Mouse (Mus musculus): ENCODE measurements around the gene Fbxl8. TPM values are rescaled to one million over a fixed set of nuclear protein-coding genes. Genes with fewer than 3 reads are reported as not detected.

The Fbxl8 gene
- polyA plus RNA-seq, 1 experiment = 3.9 TPM

DNA sequence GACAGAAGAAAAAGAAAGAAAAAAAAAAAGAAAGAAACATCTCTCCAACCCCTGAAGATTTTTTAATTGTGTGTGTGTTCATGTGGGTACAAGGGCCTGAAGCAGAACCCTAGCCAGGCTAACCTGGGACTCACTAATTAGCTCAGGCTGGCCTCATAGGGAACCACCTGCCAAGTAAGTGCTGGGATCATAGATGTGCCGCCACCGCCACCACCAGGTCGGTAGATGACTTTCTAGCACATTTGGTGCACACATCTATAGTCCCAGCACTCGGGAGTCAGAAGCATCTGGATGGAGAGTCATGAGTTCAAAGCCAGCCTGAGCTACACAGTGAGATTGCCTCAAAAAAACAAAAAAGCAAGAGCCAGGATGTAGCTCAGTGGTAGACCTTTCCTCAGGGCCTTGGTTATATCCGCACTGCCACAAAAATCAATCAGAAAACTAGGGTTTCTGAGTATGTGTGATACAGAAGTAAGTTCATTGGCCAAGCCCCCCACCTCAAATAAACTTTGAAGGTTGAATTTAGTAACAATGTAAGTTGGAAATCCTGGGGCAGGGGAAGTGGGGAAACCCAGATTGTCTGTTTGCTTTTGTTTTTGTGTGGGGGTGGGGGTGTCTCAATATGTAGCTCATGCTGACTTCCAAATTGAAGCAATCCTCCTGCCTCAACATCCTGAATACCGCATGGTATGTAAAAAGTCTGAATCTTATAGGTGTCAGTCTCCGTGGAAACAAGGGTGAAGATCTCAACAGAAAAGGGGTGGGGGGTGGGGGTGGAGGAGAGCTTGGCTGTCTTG, 6.9 kb upstream of the Fbxl8 start:
- no peak overlapping the region for H3K27ac ChIP-seq (ENCODE audit: insufficient read depth, low read length)
- H3K4me1 ChIP-seq (ENCODE audit: control insufficient read depth, insufficient read depth, low read length) = no peaks in the 10 kb centered on the region
- no peak overlapping the region for H3K4me3 ChIP-seq (ENCODE audit: insufficient read depth, low read length)
- TF ChIP-seq CTCF (IDR thresholded peaks at IDR 0.05; ENCODE audit: borderline replicate concordance, insufficient read depth, low read length) = no peak
- TF ChIP-seq POLR2A (IDR thresholded peaks at IDR 0.05; ENCODE audit: low read depth, low read length) = no peak

GRCm38 (mm10) chr8:105258911-105259720, 5.3 kb upstream of the Fbxl8 start:
- no peak overlapping the region for H3K27ac ChIP-seq (ENCODE audit: insufficient read depth, low read length)
- TF ChIP-seq CTCF (IDR thresholded peaks at IDR 0.05; ENCODE audit: borderline replicate concordance, insufficient read depth, low read length) (no peak), POLR2A (IDR thresholded peaks at IDR 0.05; ENCODE audit: low read depth, low read length) (no peak)
- H3K4me3 ChIP-seq (ENCODE audit: insufficient read depth, low read length) = no peak overlapping the region
- no peaks in the 10 kb centered on the region for H3K4me1 ChIP-seq (ENCODE audit: control insufficient read depth, insufficient read depth, low read length)

DNA sequence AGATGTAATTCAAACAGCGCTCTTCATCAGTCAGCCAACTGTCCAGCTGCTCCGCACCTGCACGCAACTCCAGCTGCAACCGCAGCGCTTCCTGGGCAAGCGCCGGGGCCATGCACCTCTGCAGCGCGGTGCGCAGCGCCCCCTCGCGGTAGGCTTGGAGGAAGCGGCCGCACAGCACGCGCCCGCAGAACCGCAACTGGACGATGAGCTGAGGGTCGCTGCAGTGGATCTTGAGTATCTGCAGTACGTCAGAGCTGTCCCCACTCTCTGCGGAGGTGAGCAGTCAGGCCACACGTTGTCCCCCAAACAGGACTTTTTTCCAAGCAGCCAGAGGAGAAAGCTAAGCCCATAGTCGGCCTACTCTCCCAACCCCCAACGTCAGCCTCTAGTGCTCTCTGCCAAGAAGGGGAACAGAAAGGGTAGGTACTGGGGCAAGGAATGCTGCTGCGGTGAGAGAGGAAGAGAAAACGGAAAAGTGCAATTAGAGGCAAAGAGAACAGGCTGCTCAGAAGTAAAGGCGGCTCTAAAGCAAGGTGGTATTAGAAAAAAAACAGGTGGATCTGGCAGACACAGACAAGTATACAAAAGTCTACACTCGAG, 4.6 kb upstream of the Fbxl8 start:
- no peaks in the 10 kb centered on the region for H3K4me1 ChIP-seq (ENCODE audit: control insufficient read depth, insufficient read depth, low read length)
- no peak for TF ChIP-seq POLR2A (IDR thresholded peaks at IDR 0.05; ENCODE audit: low read depth, low read length)
- TF ChIP-seq CTCF (IDR thresholded peaks at IDR 0.05; ENCODE audit: borderline replicate concordance, insufficient read depth, low read length) = peak; percentile 93
- H3K4me3 ChIP-seq (ENCODE audit: insufficient read depth, low read length) = no peak overlapping the region

DNA sequence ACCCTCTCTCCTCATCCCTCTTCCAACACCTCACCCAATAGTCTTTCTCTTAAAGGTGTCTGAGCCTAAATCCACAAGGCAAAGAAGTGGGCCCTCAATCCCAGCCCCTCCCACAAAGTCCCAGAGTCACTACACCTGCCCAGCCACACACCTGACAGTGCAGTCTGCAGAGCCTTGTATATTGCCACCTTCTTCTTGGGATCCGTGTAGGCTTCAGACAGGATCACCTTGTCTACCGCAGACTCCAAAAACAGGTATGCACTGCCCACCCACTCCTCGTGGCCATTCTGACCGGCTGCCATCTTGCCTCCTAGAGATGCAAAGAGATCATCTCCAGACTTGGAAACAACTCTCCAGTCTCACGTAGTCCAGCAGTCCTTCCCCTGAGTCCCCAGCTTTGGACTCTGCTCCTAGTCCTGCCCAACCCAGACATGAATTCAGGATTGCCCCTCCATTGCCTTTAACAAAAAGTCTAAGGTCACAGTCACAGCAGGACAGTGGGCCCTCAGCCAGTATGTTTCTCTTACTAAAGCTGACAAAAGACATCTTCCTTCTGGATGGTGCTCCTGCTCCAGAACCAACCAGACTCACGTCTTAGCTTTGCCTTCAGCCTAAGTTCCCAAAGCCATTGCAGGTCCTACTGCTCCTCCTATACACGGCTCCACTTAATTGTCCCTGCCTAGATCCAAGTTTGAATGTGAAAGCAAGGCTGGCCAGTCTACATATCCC, 3.9 kb upstream of the Fbxl8 start:
- Histone ChIP-seq H3K27ac (ENCODE audit: insufficient read depth, low read length) (no peak overlapping the region), H3K4me3 (ENCODE audit: insufficient read depth, low read length) (no peak overlapping the region), H3K4me1 (ENCODE audit: control insufficient read depth, insufficient read depth, low read length) (no peaks in the 10 kb centered on the region)
- TF ChIP-seq POLR2A (IDR thresholded peaks at IDR 0.05; ENCODE audit: low read depth, low read length) (no peak), CTCF (IDR thresholded peaks at IDR 0.05; ENCODE audit: borderline replicate concordance, insufficient read depth, low read length) (no peak)

More for the DNA sequence above, 4.6 kb upstream of the Fbxl8 start:
- no peak overlapping the region for H3K27ac ChIP-seq (ENCODE audit: insufficient read depth, low read length)

DNA sequence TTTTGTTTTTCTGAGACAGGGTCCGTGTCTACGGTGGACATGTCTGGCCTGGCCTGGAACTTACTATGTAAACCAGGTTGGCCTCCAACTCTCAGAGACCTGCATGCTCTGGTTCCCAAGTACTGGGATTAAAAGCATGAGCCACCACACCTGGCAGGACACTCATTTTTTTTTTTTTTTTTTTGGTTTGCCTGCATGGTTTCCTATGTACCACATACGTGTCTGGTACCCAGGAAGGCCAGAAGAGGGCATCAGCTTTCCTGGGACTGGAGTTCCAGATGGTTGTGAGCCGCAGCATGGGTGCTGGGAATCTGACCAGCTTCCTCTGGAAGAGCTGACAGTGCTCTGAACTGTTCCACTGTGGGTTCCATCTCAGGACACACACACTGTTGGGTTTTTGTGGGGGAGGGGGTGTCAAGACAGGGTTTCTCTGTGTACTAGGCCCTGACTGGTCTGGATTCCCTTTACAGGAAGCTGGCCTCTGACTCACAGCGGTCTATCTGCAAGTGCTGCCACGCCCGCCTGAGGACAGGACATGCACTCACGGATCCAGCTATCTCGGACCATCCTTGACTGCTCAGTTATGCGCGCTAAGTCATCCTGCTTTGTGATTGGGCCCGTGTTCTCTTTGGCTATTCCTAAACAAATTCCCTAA, 3.0 kb upstream of the Fbxl8 start:
- no peak overlapping the region for H3K4me3 ChIP-seq (ENCODE audit: insufficient read depth, low read length)
- H3K27ac ChIP-seq (ENCODE audit: insufficient read depth, low read length) = no peak overlapping the region
- no peak for TF ChIP-seq CTCF (IDR thresholded peaks at IDR 0.05; ENCODE audit: borderline replicate concordance, insufficient read depth, low read length)
- no peak for TF ChIP-seq POLR2A (IDR thresholded peaks at IDR 0.05; ENCODE audit: low read depth, low read length)
- no peaks in the 10 kb centered on the region for H3K4me1 ChIP-seq (ENCODE audit: control insufficient read depth, insufficient read depth, low read length)

GRCm38 (mm10) chr8:105263244-105263912, 1.1 kb upstream of the Fbxl8 start:
- Histone ChIP-seq H3K27ac (ENCODE audit: insufficient read depth, low read length) (no peak overlapping the region), H3K4me3 (ENCODE audit: insufficient read depth, low read length) (peak overlapping the region; percentile 69; the same call in 1 of the 2 replicates), H3K4me1 (ENCODE audit: control insufficient read depth, insufficient read depth, low read length) (no peaks in the 10 kb centered on the region)
- TF ChIP-seq CTCF (IDR thresholded peaks at IDR 0.05; ENCODE audit: borderline replicate concordance, insufficient read depth, low read length) = peak; percentile 6; the same call in 1 of the 2 replicates
- TF ChIP-seq POLR2A (IDR thresholded peaks at IDR 0.05; ENCODE audit: low read depth, low read length) = no peak

GRCm38 (mm10) chr8:105265128-105265527, 680 bp downstream of the Fbxl8 start:
- no peaks in the 10 kb centered on the region for H3K4me1 ChIP-seq (ENCODE audit: control insufficient read depth, insufficient read depth, low read length)
- peak overlapping the region; percentile 69 for H3K4me3 ChIP-seq (ENCODE audit: insufficient read depth, low read length)
- H3K27ac ChIP-seq (ENCODE audit: insufficient read depth, low read length) = peak overlapping the region; percentile 34; the same call in 1 of the 2 replicates
- TF ChIP-seq POLR2A (IDR thresholded peaks at IDR 0.05; ENCODE audit: low read depth, low read length) (peak; percentile 40; the same call in 1 of the 2 replicates), CTCF (IDR thresholded peaks at IDR 0.05; ENCODE audit: borderline replicate concordance, insufficient read depth, low read length) (no peak)

GRCm38 (mm10) chr8:105266775-105267174, 2.3 kb downstream of the Fbxl8 start:
- no peak overlapping the region for H3K27ac ChIP-seq (ENCODE audit: insufficient read depth, low read length)
- TF ChIP-seq CTCF (IDR thresholded peaks at IDR 0.05; ENCODE audit: borderline replicate concordance, insufficient read depth, low read length) (no peak), POLR2A (IDR thresholded peaks at IDR 0.05; ENCODE audit: low read depth, low read length) (no peak)
- H3K4me3 ChIP-seq (ENCODE audit: insufficient read depth, low read length) = no peak overlapping the region
- H3K4me1 ChIP-seq (ENCODE audit: control insufficient read depth, insufficient read depth, low read length) = no peaks in the 10 kb centered on the region

All from embryonic fibroblast, embryonic 13.5 days (primary cell).